Mouse (Mus musculus) left cerebral cortex, postnatal 10 days (tissue): Measurements from ENCODE around the gene Fbxw11. TPM values are rescaled to one million over a fixed set of nuclear protein-coding genes. Genes with fewer than 3 reads are reported as not detected.

Experiments used
- DNase-seq, 2 experiments: peaks; one replicate each; pipeline ENCODE4 v3.0.0; 2021 to 2022; ENCODE audit warnings: low spot score in 2 of 2, mixed read lengths in 1 of 2; ENCODE audit errors: extremely low spot score in 1 of 2
- intact Hi-C: fragments of 180-260 bp; cut with DNase I; formaldehyde crosslinking; loops from one replicate; pipeline ENCODE4 v1.15.1; 2025
- total RNA-seq, 2 experiments: library from RNA; stranded (reverse); gene quantifications; 2 replicates each; pipeline ENCODE4 v1.2.3; 2021

The Fbxw11 gene
- total RNA-seq, 2 experiments from 2014 or later = 116 to 119 TPM

DNA sequence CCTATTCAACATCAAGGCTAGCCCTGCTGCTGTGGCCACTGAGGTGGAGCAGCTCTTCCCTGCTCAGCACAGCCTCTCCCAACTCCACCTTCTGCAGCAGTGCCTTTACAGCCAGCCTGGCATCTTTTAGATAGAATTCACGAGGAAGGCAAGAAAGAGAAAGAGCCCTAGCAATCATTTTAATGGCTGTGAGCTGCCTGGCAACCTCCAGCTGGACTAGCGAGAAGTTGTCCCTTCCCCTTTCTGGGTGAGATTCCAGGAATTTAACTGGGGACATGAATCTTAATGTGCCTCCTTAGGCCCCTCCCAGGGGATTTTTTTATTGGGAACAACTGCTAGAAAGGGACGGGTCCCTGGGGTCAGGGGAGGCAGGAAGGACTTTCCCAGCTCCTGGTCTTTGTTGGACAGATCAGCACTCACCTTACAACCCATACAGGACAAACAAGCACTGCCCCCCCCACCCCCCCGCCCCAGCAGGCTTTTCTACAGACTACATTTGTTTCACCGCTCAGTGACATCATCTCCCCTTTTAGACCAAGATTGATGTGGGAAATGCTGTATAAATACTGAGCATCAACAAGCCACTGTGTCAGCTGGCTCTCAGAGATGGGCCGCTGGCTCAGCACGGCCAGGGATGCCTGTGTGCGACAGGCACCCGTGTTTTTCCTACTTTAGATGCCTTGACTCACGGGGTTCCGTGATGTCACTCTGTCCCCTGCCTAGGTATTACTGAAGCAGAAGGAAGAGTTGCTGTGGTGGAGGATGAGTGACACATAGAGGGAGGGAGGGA lies 138.4 kb downstream of the Fbxw11 start:
- DNase-seq = peak in 1 of 2 experiments; percentile 28
- intact Hi-C loops = no loop called here

DNA sequence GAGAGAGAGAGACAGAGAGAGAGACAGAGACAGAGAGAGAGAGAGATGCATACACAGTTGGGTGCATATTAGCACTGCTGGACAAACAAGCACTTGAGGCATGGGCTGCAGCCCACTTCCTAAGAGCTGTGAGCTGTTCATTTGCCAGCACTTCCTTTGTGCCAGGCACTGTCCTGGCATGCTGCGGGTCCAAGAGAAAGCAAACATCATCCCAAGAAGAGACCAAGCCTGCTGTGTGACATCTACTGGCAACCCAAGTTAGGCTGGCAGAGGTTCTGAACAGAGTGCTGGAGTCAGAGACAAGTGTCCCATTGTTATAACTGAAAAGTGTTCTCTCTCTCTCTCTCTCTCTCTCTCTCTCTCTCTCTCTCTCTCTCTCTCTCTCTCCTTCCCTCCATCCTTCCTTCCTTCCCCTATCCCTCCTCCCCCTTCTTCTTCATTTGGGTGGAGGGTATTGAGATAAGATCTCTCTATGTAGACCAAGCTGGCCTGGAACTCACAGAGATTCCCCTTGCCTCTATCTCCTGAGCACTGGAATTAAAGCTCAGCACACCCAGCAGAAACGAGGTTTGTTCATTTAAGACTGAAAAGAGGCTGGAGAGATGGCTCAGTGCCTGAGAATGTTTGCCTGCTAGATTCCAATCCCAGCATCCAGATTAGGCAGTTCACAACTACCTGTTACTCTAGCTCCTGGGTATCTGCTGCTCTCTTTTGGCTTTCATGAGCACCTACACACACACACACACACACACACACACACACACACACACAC lies 139.3 kb downstream of the Fbxw11 start:
- DNase-seq = peak in 1 of 2 experiments; percentile 56
- intact Hi-C loops = no loop called here

DNA sequence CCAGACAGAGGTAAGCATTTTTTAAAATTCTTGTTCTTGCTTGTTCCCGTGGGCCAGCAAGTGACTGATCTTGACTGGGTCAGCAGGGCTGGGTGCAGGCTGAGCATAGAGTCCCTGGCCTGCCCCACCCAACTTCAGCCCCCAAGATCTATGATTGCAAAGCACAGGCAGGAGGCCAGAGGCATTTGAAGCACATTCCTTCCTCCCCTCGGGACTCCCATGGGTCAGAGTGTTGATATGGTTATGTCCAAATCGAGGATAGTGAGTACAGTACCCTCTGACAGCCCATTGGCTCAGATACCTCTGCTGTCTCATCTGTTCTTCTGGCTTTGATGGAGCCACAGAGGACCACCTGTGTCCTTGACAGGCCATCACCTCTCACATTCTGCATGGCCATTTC lies 140.2 kb downstream of the Fbxw11 start:
- no peak for DNase-seq
- intact Hi-C loops = no loop called here

DNA sequence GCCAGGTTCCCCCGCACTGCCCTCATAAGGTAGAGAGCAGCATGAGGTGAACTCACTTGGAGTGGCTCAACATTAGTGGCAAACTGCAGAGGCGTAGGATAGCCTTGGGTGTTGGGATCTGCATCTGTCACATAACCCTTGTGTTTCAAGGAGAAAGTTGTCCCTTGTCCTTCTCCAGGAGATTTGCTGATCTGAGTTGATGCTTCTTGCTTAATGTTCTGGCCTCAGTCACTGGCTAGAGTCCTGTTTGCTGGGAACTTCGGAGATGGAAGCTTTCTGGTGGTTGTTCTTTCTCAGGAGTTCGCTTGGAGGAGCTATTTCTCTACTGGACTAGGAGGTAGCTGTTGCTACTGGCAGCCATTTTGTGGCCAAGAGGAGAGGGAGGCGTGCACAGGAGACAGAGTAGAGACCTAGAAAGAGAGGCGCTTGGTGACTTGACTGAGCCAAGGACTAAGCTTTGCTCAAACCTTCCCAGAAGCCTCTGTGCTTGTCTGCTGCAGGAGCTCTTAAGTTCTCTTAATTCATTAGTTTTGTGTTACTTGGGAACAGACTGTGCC lies 143.1 kb downstream of the Fbxw11 start:
- intact Hi-C loops = no loop called here
- no peak for DNase-seq

DNA sequence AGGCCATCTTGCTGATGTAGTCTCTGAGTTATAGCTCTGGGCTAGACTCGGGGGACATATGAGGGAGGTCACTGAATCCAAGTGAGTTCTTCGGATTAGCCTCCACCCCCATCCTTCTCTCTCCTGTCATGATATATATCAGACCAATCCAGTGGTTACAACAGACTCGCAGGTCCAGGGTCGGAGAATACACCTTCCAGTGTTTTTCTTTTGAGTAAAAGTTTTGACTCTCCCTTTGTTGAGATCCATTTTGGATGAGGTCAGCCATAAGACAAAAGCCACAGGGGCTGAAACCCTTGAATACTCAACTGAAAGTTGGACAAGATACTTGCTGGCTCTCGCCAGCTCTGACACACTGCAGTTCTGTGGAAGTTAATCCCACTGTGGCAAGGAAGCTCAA lies 143.7 kb downstream of the Fbxw11 start:
- intact Hi-C loops = no loop called here
- no peak for DNase-seq

DNA sequence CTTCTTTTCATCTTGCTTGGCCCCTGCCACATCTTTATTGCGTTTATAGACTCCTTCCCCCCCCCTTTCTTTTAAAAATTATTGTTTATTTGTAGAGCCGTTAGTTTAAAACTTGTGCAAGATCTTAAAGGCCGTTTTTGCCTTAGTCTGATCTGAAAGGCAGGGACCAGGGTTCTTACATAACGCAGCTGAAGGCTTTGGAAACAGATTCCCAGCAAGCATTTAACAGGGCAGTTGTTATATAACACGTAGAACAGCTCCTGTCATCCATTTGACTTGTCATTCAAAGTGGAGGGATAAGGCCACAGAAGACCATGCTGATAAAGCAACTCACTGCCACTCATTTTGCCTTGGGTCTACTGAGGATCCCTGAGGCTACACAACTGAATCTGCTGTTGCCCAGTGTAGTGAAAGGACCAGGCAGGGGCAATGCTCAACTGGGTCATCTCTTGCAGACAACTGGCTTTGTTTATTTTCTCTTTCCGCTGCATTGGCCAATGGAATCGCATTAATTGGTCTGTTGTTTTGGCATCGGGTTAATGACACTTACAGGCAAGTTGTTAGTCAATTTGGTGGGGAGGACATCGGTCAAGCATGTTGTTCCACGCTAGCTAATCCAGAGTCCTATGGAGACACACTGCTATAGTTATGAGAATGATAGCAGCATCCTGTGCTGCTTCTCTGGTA lies 152.4 kb downstream of the Fbxw11 start:
- no peak for DNase-seq
- intact Hi-C loops = no loop called here

Other genes starting within 250 kb of the Fbxw11 start
- 10 to 100 TPM; 46.9 to 54.9 TPM for gene Ubtd2, start 187.4 kb upstream of the Fbxw11 start, total RNA-seq
- not detected for gene Efcab9, start 110.6 kb upstream of the Fbxw11 start, total RNA-seq
- 1 to 10 TPM; 6.4 to 7.5 TPM for gene Stk10, start 109.4 kb upstream of the Fbxw11 start, total RNA-seq
- not detected for gene Smim23, start 181.9 kb downstream of the Fbxw11 start, total RNA-seq